Mouse (Mus musculus) heart, adult 2 months (tissue): ENCODE results near the gene Sphk1.

Experiments
- CTCF ChIP-seq: fragments of 200-600 bp; IDR thresholded peaks from 2 replicates; pipeline ENCODE4 v1.8.1; 2022; ENCODE audit warnings: antibody characterized with exemption, mild to moderate bottlenecking, moderate library complexity
- EP300 ChIP-seq: fragments of 200-500 bp; IDR thresholded peaks from 2 replicates; pipeline ENCODE4 v1.6.1; 2011; ENCODE audit warnings: low read depth, low read length, control low read depth; ENCODE audit not compliant: insufficient read depth

DNA sequence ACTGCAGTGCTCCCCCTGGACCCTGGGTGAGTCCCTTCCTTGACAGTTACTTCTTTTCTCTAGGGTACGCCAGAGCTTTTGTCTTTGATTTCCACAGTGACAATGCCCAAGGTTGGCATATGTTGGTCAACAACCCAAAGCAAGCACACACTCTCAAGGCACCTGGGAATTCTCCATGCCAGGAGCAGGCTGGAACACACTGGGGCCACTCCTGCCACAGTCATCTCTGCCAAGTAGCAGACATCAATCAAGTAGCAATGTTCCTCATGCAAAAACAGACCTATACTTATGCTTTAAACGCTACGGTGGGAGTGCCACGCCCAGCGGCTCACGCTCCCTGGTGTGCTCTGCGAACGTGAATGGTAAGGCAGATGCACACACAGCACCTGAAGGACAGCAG is 49.8 kb upstream of the Sphk1 start:
- TF ChIP-seq EP300 (no peak), CTCF (no peak)
